Mouse (Mus musculus): ENCODE data around the gene Stard9.
"Not testable (repeated sequence)": the region's sequence is repeated elsewhere in the genome, so short reads cannot be mapped to it uniquely, and the experiment has no call there.

Gene Stard9

DNA sequence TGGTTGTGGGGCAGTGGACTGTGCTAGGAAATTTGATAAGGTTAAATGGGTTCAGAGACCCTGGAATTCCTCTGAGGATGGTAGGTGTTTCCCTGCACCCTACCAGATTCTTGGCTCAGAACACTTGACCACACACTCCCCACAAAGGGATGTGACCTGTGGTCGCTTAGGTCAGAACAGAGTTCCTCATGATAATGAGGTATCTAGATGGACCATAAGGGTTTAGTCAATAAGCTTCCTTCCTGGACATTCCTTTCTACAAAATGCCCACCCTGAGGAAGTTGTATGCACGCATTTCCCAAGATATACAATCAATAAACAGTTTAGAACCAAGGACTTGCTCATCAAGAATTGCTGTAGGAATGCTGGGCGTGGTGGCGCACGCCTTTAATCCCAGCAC is 27.0 kb downstream of the Stard9 start:
- no peak for DNase-seq

DNA sequence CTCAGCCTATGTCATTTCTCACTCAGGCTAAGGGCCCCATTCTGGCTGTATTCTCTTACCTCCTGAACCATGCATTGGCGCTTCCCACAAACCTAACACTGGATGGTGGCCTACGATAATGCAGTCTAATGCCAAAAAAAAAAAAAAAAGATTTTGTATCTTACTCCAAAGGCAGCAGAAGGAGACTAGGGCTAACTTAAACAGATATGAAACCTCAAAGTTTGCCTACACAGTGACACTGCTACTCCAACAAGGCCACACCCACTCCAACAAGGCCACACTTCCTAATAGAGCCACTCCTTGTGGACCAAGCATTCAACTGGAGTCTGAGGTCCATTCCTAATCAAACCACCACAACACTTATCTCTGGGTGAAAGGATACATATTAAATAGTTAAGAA is 27.8 kb downstream of the Stard9 start:
- no peak for DNase-seq

DNA sequence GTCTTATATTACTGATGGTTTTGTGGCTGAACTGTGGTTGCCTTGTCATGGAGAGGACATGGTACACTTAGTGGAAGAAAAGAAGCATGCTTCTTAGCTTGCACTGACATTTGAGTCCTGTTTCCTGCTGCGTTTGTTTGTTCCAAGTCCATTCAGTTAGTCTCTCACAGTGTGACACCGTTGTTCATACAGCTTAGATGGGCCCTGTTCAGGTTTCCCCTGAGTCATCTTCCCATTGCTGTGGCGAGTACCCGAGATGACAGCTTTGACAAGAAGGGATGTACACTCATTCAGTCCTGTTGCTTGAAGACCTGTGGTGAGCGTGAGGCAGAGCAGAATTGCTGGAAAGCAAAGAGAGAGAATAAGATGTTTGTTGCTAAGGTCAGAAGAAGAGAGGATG is 29.6 kb downstream of the Stard9 start:
- DNase-seq: no peak

GRCm38 (mm10) chr2:120659318-120659717 is 30.4 kb downstream of the Stard9 start:
- DNase-seq: no peak

- DNase-seq: no peak
These were observed 31.7 kb downstream of the Stard9 start for GRCm38 (mm10) chr2:120660486-120661078.

DNA sequence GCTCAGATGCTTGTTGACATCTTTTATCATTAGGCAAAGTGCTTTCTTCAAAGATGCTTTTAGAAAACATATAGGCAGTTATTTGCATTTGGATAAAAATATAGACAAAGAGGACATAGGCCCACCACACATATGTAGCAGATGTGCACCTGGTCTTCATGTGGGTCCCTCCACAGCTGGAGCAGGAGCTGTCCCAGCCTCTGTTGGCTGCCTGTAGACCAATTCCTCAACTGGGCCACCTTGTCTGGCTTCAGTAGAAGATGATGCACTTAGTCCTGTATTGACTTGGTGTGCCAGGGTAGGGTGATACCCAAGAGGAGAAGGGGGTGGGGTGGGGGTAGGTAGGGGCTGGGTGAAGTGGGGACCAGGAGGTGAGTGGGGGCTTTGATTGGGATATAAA is 33.8 kb downstream of the Stard9 start:
- no peak for DNase-seq

DNA sequence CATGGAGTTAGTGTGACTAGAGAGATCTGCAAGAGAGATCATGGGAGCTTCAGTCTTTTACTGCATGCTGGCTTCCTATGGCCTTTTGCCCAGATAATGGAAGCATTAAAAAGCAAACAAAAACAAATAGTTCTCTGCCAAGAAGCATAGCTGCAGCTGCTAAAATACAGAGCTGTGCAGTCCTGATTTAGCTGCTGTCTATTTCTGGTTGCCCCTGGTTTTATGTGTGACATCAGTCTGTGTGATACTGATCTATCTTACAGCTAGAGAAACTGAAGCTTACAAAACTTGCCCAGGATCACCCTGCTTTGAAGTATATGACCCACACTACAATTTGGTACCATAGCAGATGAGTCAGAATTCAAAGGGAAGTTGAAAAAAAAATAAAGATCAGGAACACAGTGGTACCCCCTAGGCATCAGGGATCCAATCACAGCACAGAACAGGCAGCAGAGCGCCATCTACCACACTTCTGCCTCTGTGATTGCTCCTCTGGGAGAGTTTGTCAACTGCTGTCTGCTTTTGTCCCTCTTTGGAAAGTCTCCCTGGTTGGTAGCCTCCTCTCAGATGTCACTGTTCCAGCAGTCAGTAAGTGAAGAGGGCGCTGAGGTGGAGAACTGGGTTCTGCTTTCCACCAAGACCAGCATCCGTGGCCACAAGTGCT is 34.7 kb downstream of the Stard9 start:
- peak in 1 of 2 experiments; percentile 4 for DNase-seq

- DNase-seq: no peak
These were observed 38.5 kb downstream of the Stard9 start for GRCm38 (mm10) chr2:120667446-120667845.

DNA sequence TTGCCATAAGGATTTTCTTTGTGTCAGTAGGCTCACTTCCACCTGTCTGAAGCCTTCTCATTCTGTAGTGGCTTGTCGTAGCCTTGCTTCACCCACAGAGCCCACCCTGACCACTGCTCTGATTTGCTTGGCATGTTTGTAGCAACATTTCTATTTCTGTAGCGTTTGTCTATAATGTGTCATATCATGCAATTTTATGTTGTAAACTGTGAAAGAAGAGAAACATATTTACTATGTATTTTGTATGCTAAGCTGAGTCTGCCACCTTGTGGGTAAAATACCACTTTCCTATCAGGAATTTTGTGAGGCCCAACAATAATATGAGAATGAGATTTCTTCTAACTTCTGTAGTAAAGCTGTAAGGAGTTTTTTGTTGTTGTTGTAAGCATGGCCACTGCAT is 41.3 kb downstream of the Stard9 start:
- DNase-seq: no peak

DNA sequence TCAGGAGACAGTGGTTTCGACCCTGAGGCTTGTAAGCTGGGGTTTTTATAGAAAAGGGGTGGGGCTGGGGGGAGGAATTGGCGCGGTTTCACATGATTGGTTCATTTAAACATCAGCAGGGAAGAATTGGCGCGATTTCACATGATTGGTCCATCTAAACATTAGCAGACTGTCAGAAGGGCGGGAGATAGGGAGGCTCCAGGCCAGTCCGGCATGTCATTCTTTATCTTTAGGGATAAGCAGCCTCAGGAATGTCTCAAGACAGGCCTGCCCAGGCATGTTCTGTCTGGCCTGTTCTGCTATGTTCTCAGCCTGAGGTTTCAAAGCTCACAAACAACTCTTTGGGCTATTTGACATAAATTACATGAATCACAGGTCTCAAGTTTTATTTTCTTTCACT is 52.2 kb downstream of the Stard9 start:
- DNase-seq: not testable (repeated sequence)

- DNase-seq: no peak
These were observed 68.8 kb downstream of the Stard9 start for GRCm38 (mm10) chr2:120697767-120698166.

GRCm38 (mm10) chr2:120700379-120700885 is 71.5 kb downstream of the Stard9 start:
- DNase-seq: no peak

DNA sequence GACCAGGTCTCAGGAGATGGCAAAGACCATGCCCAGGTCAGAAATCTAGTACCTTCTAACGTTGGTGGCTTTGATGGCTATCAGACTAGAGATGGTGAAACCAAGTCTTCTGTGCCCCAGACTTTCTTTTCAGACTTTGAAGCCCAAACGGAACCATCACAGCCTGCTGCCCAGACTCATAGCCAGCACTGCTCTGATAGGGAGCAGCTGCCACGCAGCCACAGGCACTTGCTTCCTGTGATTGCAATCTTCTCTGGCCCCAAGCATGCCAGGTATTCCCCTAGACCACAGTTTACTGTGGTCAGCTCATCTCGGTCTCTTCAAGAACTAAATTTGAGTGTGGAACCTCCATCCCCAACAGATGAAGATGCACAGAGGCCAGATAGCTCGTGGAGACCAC is 73.8 kb downstream of the Stard9 start:
- DNase-seq: no peak

- no peak for DNase-seq
These were observed 78.1 kb downstream of the Stard9 start for GRCm38 (mm10) chr2:120707041-120707440.

GRCm38 (mm10) chr2:120710154-120710553 is 81.2 kb downstream of the Stard9 start:
- no peak for DNase-seq

GRCm38 (mm10) chr2:120710948-120711347 is 82.0 kb downstream of the Stard9 start:
- DNase-seq: no peak

- no peak for DNase-seq
These were observed 84.5 kb downstream of the Stard9 start for GRCm38 (mm10) chr2:120713441-120713840.

GRCm38 (mm10) chr2:120718496-120718895 is 89.6 kb downstream of the Stard9 start:
- DNase-seq: no peak

GRCm38 (mm10) chr2:120720821-120721220 is 91.9 kb downstream of the Stard9 start:
- DNase-seq: no peak

GRCm38 (mm10) chr2:120721911-120722310 is 93.0 kb downstream of the Stard9 start:
- no peak for DNase-seq

DNA sequence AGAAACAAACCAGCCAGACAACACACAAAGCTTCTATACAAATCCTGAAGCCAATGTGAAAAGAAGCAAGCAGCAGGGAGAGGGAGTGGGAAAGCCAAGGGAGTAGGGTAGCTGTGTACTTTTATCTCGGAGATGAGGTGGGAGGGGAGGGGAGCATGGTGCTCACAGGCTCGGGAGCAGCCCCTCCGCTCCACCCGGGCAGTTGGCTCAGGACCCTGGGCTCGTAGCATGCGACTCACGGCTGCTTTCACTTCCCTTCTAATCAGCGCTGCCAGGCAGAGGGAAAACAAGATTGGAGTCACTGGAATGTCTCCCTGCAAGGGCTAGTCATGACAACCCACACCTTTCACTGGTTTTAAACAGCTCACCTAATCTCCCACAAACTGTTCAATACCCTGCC is 93.6 kb downstream of the Stard9 start:
- DNase-seq: no peak

DNA sequence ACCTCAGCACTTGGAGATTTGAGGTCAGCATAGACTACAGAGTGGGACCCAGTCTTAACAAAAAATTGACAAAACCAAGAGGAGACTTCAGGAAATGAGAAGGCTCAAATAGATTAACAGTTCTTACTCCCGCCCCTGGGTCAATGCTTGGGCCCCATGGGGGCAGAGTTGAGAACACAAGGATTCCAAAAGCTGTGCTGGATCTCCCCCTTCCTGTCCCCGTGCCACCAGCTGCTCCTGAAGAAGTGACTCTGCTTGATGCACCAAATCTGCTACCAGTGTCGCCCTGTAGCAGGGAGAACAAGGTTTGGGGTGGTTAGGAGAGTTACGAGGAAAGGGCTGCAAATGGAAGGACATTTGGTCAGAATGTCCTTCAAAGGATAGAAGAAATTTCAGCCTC is 94.7 kb downstream of the Stard9 start:
- no peak for DNase-seq

DNA sequence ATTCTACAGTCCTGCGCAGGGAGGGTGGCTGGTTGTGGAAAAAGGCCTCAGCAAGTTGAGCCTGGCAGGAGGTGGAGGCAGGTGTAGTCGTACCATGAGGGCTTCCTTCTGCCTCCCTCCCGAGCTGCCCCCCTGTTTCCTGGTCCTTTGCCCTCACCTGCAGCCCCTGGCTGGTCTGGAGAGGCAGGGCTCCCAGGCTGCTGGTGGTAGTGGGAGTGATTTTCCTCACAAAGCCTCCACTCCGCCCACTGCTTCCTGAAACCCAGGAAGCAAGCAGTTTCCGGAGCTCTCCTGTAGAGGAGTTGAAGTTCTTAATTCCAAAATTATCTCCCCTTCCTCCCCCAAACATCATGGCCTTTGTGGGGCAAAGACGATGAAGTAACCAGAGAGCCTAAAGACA is 95.3 kb downstream of the Stard9 start:
- no peak for DNase-seq

DNA sequence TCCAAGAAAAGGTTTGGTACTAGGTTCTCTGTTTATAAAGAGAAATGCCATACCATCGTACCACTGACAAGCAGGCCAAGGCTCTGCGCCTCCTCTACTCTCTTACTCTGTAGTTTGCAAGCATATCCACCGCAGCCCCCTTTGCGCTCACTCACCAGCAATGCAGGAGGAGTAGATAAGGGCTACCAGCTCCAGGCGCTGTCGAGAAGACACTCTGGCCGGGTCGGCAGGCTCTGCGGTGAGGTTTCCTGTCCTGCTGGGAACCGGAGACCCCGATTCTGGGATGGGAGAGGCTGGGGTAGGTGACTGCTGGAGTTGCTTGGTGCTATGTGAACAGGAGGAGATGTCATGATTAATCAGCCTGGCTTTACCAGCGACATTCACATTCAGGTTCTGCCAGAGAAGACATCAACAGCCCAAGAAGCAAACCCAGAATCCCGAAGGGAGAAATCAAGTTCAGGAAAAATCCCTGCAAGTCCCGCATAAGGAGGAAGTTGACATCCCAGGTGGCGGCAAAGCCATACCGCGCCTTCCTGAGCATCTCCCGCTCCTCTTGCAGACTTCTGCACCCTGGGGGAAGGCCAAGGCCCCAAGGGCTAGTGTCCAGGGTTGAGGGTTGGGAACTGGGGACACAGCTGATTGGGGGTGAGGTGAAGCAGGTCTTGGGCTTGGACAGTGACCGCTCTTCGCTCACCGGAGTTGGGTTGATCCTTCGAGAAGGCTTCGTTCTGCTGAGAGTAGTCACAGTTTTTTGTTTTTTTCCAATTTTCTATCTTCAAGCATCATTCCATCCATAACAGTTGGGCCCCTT is 101.1 kb downstream of the Stard9 start:
- peak; percentile 35 to 41 for DNase-seq
